Mouse (Mus musculus) ES-Bruce4 (cell line): ENCODE results near the gene Tmub2.

Source experiments
- CTCF ChIP-seq: IDR thresholded peaks from one replicate; pipeline ENCODE4 v1.8.1; 2011; ENCODE audit warnings: low read depth, low read length
- EP300 ChIP-seq: IDR thresholded peaks from 2 replicates; pipeline ENCODE4 v1.6.1; 2011; ENCODE audit warnings: low read depth, low read length; ENCODE audit not compliant: insufficient read depth
- POLR2A ChIP-seq: IDR thresholded peaks from one replicate; pipeline ENCODE4 v1.8.1; 2011; ENCODE audit warnings: low read length; ENCODE audit not compliant: insufficient read depth

- no peak for TF ChIP-seq CTCF
- TF ChIP-seq POLR2A = no peak
- no peak for TF ChIP-seq EP300
Measured at GRCm38 (mm10) chr11:102314321-102314720, 29.6 kb downstream of the Tmub2 start.
